Mouse (Mus musculus) heart, embryonic 12.5 days (tissue): ENCODE results near the gene Slc6a2. TPM values are rescaled to one million over a fixed set of nuclear protein-coding genes. Genes with fewer than 3 reads are reported as not detected.

Experiments
- ATAC-seq: fragments of 200-750 bp; cut with Nextera tagmentation; 2 replicates; pipeline ENCODE4 v1.8.0; 2017; ENCODE audit warnings: moderate TSS enrichment, moderate library complexity; ENCODE audit not compliant: insufficient number of reproducible peaks, low FRiP score
- H3K27ac ChIP-seq: fragments of 300-500 bp; sonication (generic); 2 replicates; pipeline ENCODE4 v1.5.1; 2016; ENCODE audit warnings: mild to moderate bottlenecking, moderate library complexity; ENCODE audit not compliant: poor library complexity, severe bottlenecking
- H3K27me3 ChIP-seq: fragments of 300-500 bp; sonication (generic); replicated peaks from 2 replicates; pipeline ENCODE4 v1.6.1; 2016; ENCODE audit warnings: mild to moderate bottlenecking, moderate library complexity
- H3K36me3 ChIP-seq: fragments of 300-500 bp; sonication (generic); 2 replicates; pipeline ENCODE4 v1.6.1; 2016; ENCODE audit warnings: mild to moderate bottlenecking, moderate library complexity
- H3K4me1 ChIP-seq: fragments of 300-500 bp; sonication (generic); replicated peaks from 2 replicates; pipeline ENCODE4 v1.6.1; 2016; ENCODE audit warnings: mild to moderate bottlenecking
- H3K4me2 ChIP-seq: fragments of 300-500 bp; sonication (generic); 2 replicates; pipeline ENCODE4 v1.6.1; 2016; ENCODE audit warnings: mild to moderate bottlenecking, moderate library complexity
- H3K4me3 ChIP-seq: fragments of 300-500 bp; sonication (generic); 2 replicates; pipeline ENCODE4 v1.5.1; 2016; ENCODE audit warnings: mild to moderate bottlenecking
- H3K9ac ChIP-seq: fragments of 300-500 bp; sonication (generic); 2 replicates; pipeline ENCODE4 v1.6.1; 2016; ENCODE audit warnings: mild to moderate bottlenecking, moderate library complexity
- H3K9me3 ChIP-seq: fragments of 300-500 bp; sonication (generic); replicated peaks from 2 replicates; pipeline ENCODE4 v1.6.1; 2016; ENCODE audit warnings: mild to moderate bottlenecking, moderate library complexity
- WGBS: fragments of 180-500 bp; shearing (Covaris S2); methylation state at CpG from one replicate; pipeline ENCODE4 v1.1.7; 2016; 5-methylcytosine and 5-hydroxymethylcytosine counted together
- microRNA-seq: library from miRNA; unstranded; fragments of <30 nt; microRNA quantifications from one replicate; pipeline ENCODE4, GENCODE M21; 2017
- polyA plus RNA-seq: library from polyadenylated mRNA; unstranded; fragments of >200 nt; fragmentation: Nextera tagmentation; extraction: Ambion mirVana; gene quantifications from 2 replicates; pipeline ENCODE4 v1.2.1, GENCODE M21; 2016

The Slc6a2 gene
- polyA plus RNA-seq, 1 experiment from 2014 or later, result 0.03 TPM

- no peaks in the 10 kb centered on the region for H3K9me3 ChIP-seq
- H3K36me3 ChIP-seq, result no peaks in the 10 kb centered on the region
- H3K27ac ChIP-seq, result no peak overlapping the region
- no peak overlapping the region for H3K4me3 ChIP-seq
- H3K27me3 ChIP-seq, result no peaks in the 10 kb centered on the region
- no peak for ATAC-seq
- H3K9ac ChIP-seq, result no peak overlapping the region
- no peaks in the 10 kb centered on the region for H3K4me1 ChIP-seq
- 76% methylated on average over 2 of the region's 2 CpGs for WGBS
- H3K4me2 ChIP-seq, result no peak overlapping the region
These were observed 70.8 kb downstream of the Slc6a2 start for GRCm38 (mm10) chr8:93030664-93031063.

DNA sequence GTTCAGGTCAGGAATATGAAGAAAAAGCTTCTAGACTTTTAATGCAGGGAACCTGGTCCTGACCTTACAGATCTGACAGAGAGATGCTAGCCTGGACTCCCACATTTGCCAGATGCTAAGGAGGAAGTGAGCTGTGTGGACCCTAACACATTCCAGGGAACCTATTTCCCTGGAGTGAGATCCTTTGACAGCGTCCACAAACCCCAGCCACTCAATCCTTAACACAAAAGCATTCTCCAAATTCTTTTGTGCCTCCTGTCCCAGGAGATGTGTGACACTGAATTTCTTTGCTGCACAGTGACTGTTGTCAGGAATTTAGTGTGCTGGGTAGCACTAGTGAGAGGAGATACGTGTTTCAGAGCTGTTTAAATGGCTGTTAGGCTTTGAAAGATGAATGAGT is 79.0 kb downstream of the Slc6a2 start:
- no peak for ATAC-seq
- no peaks in the 10 kb centered on the region for H3K27me3 ChIP-seq
- WGBS, result 11% methylated on average over 2 of the region's 2 CpGs
- H3K4me3 ChIP-seq, result no peak overlapping the region
- H3K27ac ChIP-seq, result no peak overlapping the region
- no peaks in the 10 kb centered on the region for H3K9me3 ChIP-seq
- no peak overlapping the region for H3K4me2 ChIP-seq
- peaks cover 19% of the 10 kb centered on the region for H3K4me1 ChIP-seq
- H3K36me3 ChIP-seq, result no peaks in the 10 kb centered on the region
- H3K9ac ChIP-seq, result no peak overlapping the region

GRCm38 (mm10) chr8:93040256-93040655 is 80.4 kb downstream of the Slc6a2 start:
- 53% methylated on average over 2 of the region's 2 CpGs for WGBS
- ATAC-seq, result no peak
- no peak overlapping the region for H3K4me2 ChIP-seq
- no peak overlapping the region for H3K9ac ChIP-seq
- H3K4me3 ChIP-seq, result no peak overlapping the region
- no peaks in the 10 kb centered on the region for H3K9me3 ChIP-seq
- no peaks in the 10 kb centered on the region for H3K36me3 ChIP-seq
- no peak overlapping the region for H3K27ac ChIP-seq
- H3K4me1 ChIP-seq, result peaks cover 19% of the 10 kb centered on the region
- no peaks in the 10 kb centered on the region for H3K27me3 ChIP-seq

DNA sequence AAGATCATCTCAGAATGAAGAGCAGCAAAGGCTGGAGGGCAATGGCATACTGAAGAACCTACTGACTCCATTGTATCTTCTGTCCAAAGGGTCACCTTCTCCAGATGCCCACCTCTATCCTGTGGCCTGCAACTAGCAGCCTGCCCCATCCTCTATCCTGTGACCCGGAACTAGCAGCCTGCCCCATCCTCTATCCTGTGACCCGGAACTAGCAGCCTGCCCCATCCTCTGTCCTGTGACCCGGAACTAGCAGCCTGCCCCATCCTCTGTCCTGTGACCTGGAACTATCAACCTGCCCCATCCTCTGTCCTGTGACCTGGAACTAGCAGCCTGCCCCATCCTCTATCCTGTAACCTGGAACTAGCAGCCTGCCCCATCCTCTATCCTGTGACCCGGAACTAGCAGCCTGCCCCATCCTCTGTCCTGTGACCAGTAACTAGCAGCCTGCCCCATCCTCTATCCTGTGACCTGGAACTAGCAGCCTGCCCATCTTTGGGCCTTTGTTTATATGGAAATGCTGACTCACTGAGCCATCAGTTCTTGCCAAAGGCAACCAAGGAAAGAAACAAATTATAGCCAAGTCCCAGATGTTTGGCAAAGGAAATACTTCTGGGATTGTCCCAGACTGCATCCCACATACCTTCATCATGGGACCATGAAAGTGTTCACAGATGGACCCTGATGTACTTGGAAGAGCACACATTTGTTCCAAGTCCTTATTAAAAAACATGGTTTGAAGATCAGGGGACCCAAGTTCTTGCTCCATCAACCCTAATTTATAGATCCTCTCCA is 81.1 kb downstream of the Slc6a2 start:
- Histone ChIP-seq H3K9me3 (no peaks in the 10 kb centered on the region), H3K4me2 (no peak overlapping the region), H3K27ac (no peak overlapping the region), H3K4me3 (no peak overlapping the region), H3K27me3 (no peaks in the 10 kb centered on the region), H3K36me3 (no peaks in the 10 kb centered on the region), H3K4me1 (peaks cover 19% of the 10 kb centered on the region), H3K9ac (no peak overlapping the region)
- ATAC-seq, result no peak
- 80% methylated on average over 4 of the region's 4 CpGs for WGBS

DNA sequence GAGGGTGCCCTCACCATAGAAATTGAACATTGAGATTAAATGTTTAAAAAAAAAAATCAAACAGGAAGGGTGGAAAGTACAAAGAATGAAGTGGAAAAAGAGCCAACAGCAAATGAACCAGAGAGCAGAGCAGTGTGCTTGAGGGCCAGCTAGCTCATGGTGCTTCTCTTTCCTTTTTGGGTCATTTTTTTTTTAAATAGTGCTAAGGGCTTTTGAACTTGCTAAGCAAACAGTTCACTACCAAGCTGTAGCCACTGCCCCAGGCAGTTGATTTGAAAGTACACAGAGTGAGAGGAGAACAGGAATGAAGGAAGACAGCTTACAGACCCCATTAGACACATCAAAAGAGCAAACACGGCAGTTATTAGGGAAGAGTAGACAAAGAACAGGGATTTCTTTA is 83.2 kb downstream of the Slc6a2 start:
- Histone ChIP-seq H3K4me2 (no peak overlapping the region), H3K9ac (no peak overlapping the region), H3K9me3 (no peaks in the 10 kb centered on the region), H3K36me3 (no peaks in the 10 kb centered on the region), H3K27ac (no peak overlapping the region), H3K4me1 (peaks cover 19% of the 10 kb centered on the region), H3K4me3 (no peak overlapping the region), H3K27me3 (no peaks in the 10 kb centered on the region)
- WGBS, result 34% methylated on average over 1 of the region's 1 CpGs
- no peak for ATAC-seq

DNA sequence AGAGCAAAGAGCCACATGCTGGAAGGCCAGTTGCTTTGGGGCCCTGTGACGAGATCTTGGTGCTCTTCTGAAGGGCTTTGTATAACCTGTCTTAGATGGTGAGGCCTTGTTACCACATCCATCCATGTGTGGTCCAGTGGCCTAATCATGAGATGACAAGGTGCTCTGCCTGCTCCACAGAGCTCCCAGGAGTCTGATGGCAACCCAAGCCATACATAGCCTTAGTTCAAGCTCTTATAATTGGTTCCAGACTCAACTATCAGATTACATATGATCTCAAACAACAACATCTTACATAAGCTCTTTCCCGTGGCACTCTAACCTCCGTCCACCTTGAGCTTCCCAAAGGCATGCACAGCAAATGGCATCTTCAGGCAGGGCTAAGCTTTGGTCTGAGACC is 88.2 kb downstream of the Slc6a2 start, which contains the start of gene Ces1a:
Gene Ces1a (minus strand): TSS at position 101 of the 400 bp plus-strand sequence.
- no peaks in the 10 kb centered on the region for H3K27me3 ChIP-seq
- H3K9ac ChIP-seq, result no peak within 1 kb of the TSS
- no peak within 1 kb of the TSS for H3K4me2 ChIP-seq
- 73% methylated on average over 3 of the region's 3 CpGs for WGBS
- H3K9me3 ChIP-seq, result no peaks in the 10 kb centered on the region
- no peaks in the 10 kb centered on the region for H3K36me3 ChIP-seq
- H3K27ac ChIP-seq, result no peak within 1 kb of the TSS
- H3K4me3 ChIP-seq, result no peak within 1 kb of the TSS
- no peak for ATAC-seq
- no peaks in the 10 kb centered on the region for H3K4me1 ChIP-seq

DNA sequence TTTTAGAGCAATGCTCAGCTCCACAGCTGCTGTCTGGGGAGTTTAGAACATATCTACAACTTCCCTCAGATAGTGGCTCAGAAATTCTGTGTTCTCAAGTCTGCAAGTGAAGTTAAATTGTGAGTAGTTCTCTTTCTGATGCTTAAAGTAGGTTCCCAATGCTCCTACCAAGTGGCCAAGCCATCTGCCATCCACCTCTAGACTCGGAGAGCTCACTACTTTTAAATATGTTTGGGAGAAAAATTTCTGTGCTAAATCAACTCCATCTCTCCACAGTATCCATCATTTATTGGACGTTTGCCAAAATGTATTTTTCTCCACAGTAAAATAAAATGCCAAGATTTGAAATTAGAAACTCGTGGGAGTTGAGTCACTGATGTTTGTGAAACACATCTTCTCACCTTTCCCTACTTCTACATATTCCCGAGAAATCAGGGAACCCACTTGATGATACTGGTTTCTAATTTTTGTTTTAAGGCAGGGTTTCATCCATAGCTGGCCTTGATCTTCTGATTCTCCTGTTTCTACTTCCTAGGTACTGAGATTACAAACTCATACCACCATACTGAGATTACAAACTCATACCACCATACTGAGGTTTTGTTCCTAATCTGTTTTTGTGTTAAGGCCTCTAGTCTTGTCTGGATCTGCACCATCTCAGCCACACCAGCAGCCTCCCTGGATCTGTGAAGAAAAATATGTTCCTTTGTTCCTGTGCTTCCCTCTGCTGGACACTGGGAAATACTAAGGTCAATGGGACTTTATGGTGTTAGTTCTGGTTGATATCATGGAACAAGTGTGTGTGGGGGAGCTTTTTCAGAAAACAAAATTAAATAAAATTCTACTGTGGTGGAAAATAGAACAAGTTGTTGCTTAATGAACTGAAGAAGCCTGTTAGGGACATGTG is 88.9 kb downstream of the Slc6a2 start:
- Histone ChIP-seq H3K4me2 (no peak overlapping the region), H3K9ac (no peak overlapping the region)
- 60% methylated on average over 4 of the region's 4 CpGs for WGBS

More for the DNA sequence above, 88.9 kb downstream of the Slc6a2 start:
- no peaks in the 10 kb centered on the region for H3K36me3 ChIP-seq
- H3K4me3 ChIP-seq, result no peak overlapping the region
- no peaks in the 10 kb centered on the region for H3K27me3 ChIP-seq
- H3K4me1 ChIP-seq, result no peaks in the 10 kb centered on the region
- H3K27ac ChIP-seq, result no peak overlapping the region
- H3K9me3 ChIP-seq, result no peaks in the 10 kb centered on the region
- no peak for ATAC-seq

Small RNA genes lying within 50 kb of the gene (microRNA-seq; reads per million reads assigned to microRNA genes)
- gene Gm22151, result not detected

Other genes starting within 250 kb of the Slc6a2 start
- gene Mmp2, start 132.8 kb upstream of the Slc6a2 start, polyA plus RNA-seq, result 123 TPM in 2 replicates
- 3.0 and 4.9 TPM in 2 replicates for gene Lpcat2, start 104.7 kb upstream of the Slc6a2 start, polyA plus RNA-seq
- 0.23 and 0.26 TPM in 2 replicates for gene Capns2, start 58.7 kb upstream of the Slc6a2 start, polyA plus RNA-seq
- gene Ces1a, start 88.1 kb downstream of the Slc6a2 start, polyA plus RNA-seq, result not detected in 2 replicates
- gene Ces1b, start 119.9 kb downstream of the Slc6a2 start, polyA plus RNA-seq, result not detected in 2 replicates
- not detected in 2 replicates for gene Ces1c, start 171.2 kb downstream of the Slc6a2 start, polyA plus RNA-seq
- 0.24 TPM in 1 of 2 replicates, not detected in the other for gene Ces1d, start 237.8 kb downstream of the Slc6a2 start, polyA plus RNA-seq